Mouse (Mus musculus): ENCODE measurements around the gene Sag. TPM values are rescaled to one million over a fixed set of nuclear protein-coding genes. Genes with fewer than 3 reads are reported as not detected.

The Sag gene
- polyA plus RNA-seq, 1 experiment from 2014 or later, result 2.8 TPM

- no peak overlapping the region for H3K4me2 ChIP-seq (replicated peaks)
- peaks cover 6% of the 10 kb centered on the region; the same call in 1 of the 2 replicates for H3K4me1 ChIP-seq
- WGBS, result 92% methylated on average over 4 of the region's 4 CpGs
- no peak overlapping the region for H3K4me3 ChIP-seq
- no peaks in the 10 kb centered on the region for H3K27me3 ChIP-seq (replicated peaks)
- no peak for ATAC-seq (ENCODE audit: low FRiP score, low read depth)
- no peak overlapping the region for H3K27ac ChIP-seq
- no peak overlapping the region for H3K9ac ChIP-seq
- no peaks in the 10 kb centered on the region for H3K9me3 ChIP-seq
- H3K36me3 ChIP-seq, result peaks cover 17% of the 10 kb centered on the region
Measured at GRCm38 (mm10) chr1:87881726-87882125, 78.2 kb downstream of the Sag start.

GRCm38 (mm10) chr1:87882554-87882953 lies 79.1 kb downstream of the Sag start:
- Histone ChIP-seq H3K27ac (no peak overlapping the region), H3K4me1 (peaks cover 6% of the 10 kb centered on the region; the same call in 1 of the 2 replicates), H3K9ac (no peak overlapping the region), H3K9me3 (no peaks in the 10 kb centered on the region), H3K4me3 (no peak overlapping the region), H3K36me3 (peaks cover 17% of the 10 kb centered on the region), H3K4me2 (replicated peaks) (no peak overlapping the region), H3K27me3 (replicated peaks) (no peaks in the 10 kb centered on the region)
- ATAC-seq (ENCODE audit: low FRiP score, low read depth), result no peak

GRCm38 (mm10) chr1:87890960-87891359 lies 87.5 kb downstream of the Sag start:
- ATAC-seq (ENCODE audit: low FRiP score, low read depth), result no peak
- Histone ChIP-seq H3K27ac (no peak overlapping the region), H3K27me3 (replicated peaks) (no peaks in the 10 kb centered on the region)

GRCm38 (mm10) chr1:87891634-87892033 lies 88.2 kb downstream of the Sag start:
- Histone ChIP-seq H3K9me3 (no peaks in the 10 kb centered on the region), H3K4me1 (no peaks in the 10 kb centered on the region), H3K27ac (no peak overlapping the region), H3K4me2 (replicated peaks) (no peak overlapping the region), H3K27me3 (replicated peaks) (no peaks in the 10 kb centered on the region), H3K9ac (no peak overlapping the region), H3K4me3 (no peak overlapping the region), H3K36me3 (no peaks in the 10 kb centered on the region)
- ATAC-seq (ENCODE audit: low FRiP score, low read depth), result no peak
- WGBS, result 88% methylated on average over 4 of the region's 4 CpGs

More at GRCm38 (mm10) chr1:87890960-87891359, 87.5 kb downstream of the Sag start:
- Histone ChIP-seq H3K4me3 (no peak overlapping the region), H3K9me3 (no peaks in the 10 kb centered on the region), H3K4me2 (replicated peaks) (no peak overlapping the region), H3K9ac (no peak overlapping the region), H3K36me3 (no peaks in the 10 kb centered on the region), H3K4me1 (no peaks in the 10 kb centered on the region)
- WGBS, result 78% methylated on average over 1 of the region's 1 CpGs

- no peak for ATAC-seq (ENCODE audit: low FRiP score, low read depth)
- Histone ChIP-seq H3K4me1 (no peaks in the 10 kb centered on the region), H3K27me3 (replicated peaks) (no peaks in the 10 kb centered on the region), H3K9ac (no peak overlapping the region), H3K27ac (no peak overlapping the region), H3K4me3 (no peak overlapping the region), H3K4me2 (replicated peaks) (no peak overlapping the region), H3K36me3 (no peaks in the 10 kb centered on the region), H3K9me3 (no peaks in the 10 kb centered on the region)
- 60% methylated on average over 2 of the region's 2 CpGs for WGBS
Measured at GRCm38 (mm10) chr1:87892499-87892898, 89.0 kb downstream of the Sag start.

GRCm38 (mm10) chr1:87893414-87893813 lies 89.9 kb downstream of the Sag start:
- Histone ChIP-seq H3K4me3 (no peak overlapping the region), H3K9ac (no peak overlapping the region), H3K36me3 (no peaks in the 10 kb centered on the region), H3K9me3 (no peaks in the 10 kb centered on the region), H3K27me3 (replicated peaks) (no peaks in the 10 kb centered on the region), H3K4me2 (replicated peaks) (no peak overlapping the region), H3K4me1 (no peaks in the 10 kb centered on the region), H3K27ac (no peak overlapping the region)
- WGBS, result 92% methylated on average over 4 of the region's 4 CpGs
- no peak for ATAC-seq (ENCODE audit: low FRiP score, low read depth)

Other genes with a start within 250 kb of the Sag start
- gene Ngef, start 229.8 kb upstream of the Sag start, polyA plus RNA-seq (2016; fragmentation: Nextera tagmentation; extraction: Ambion mirVana), result 2.6 and 3.0 TPM in 2 replicates
- 2.9 and 3.3 TPM in 2 replicates for gene Inpp5d, start 183.4 kb upstream of the Sag start, polyA plus RNA-seq (2016; fragmentation: Nextera tagmentation; extraction: Ambion mirVana)
- 56.1 and 56.9 TPM in 2 replicates for gene Atg16l1, start 47.8 kb upstream of the Sag start, polyA plus RNA-seq (2016; fragmentation: Nextera tagmentation; extraction: Ambion mirVana)
- 36.4 and 36.6 TPM in 2 replicates for gene Dgkd, start 49.6 kb downstream of the Sag start, polyA plus RNA-seq (2016; fragmentation: Nextera tagmentation; extraction: Ambion mirVana)
- gene Usp40, start 204.9 kb downstream of the Sag start, polyA plus RNA-seq (2016; fragmentation: Nextera tagmentation; extraction: Ambion mirVana), result 29.3 and 33.2 TPM in 2 replicates